Mouse (Mus musculus) hindbrain, embryonic 11.5 days (tissue): ENCODE results near the gene Grid2. TPM values are rescaled to one million over a fixed set of nuclear protein-coding genes. Genes with fewer than 3 reads are reported as not detected.

ENCODE experiments used
- ATAC-seq: fragments of 200-750 bp; cut with Nextera tagmentation; 2 replicates; pipeline ENCODE4 v1.8.0; 2017; ENCODE audit warnings: mild to moderate bottlenecking, moderate TSS enrichment, moderate library complexity; ENCODE audit not compliant: low FRiP score
- DNase-seq: peaks from one replicate; pipeline ENCODE4 v3.0.0-alpha.2; 2015; ENCODE audit warnings: low spot score
- H3K27ac ChIP-seq: fragments of 300-500 bp; sonication (generic); 2 replicates; pipeline ENCODE4 v1.5.1; 2014; ENCODE audit warnings: mild to moderate bottlenecking, low read depth, low read length
- H3K27me3 ChIP-seq: fragments of 300-500 bp; sonication (generic); 2 replicates; pipeline ENCODE4 v1.6.1; 2014; ENCODE audit warnings: mild to moderate bottlenecking, low read length, moderate library complexity, mixed read lengths; ENCODE audit not compliant: control insufficient read depth, insufficient read depth
- H3K36me3 ChIP-seq: fragments of 300-500 bp; sonication (generic); 2 replicates; pipeline ENCODE4 v1.6.1; 2014; ENCODE audit warnings: mild to moderate bottlenecking, low read length, moderate library complexity, mixed read lengths; ENCODE audit not compliant: control insufficient read depth, insufficient read depth
- H3K4me1 ChIP-seq: fragments of 300-500 bp; sonication (generic); replicated peaks from 2 replicates; pipeline ENCODE4 v1.6.1; 2014; ENCODE audit warnings: low read length, mixed read lengths; ENCODE audit not compliant: control insufficient read depth, insufficient read depth
- H3K4me2 ChIP-seq: fragments of 300-500 bp; sonication (generic); replicated peaks from 2 replicates; pipeline ENCODE4 v1.6.1; 2014; ENCODE audit warnings: mild to moderate bottlenecking, low read depth, low read length
- H3K4me3 ChIP-seq: fragments of 300-500 bp; sonication (generic); 2 replicates; pipeline ENCODE4 v1.5.1; 2014; ENCODE audit warnings: low read depth, low read length
- H3K9ac ChIP-seq: fragments of 300-500 bp; sonication (generic); 2 replicates; pipeline ENCODE4 v1.6.1; 2014; ENCODE audit warnings: low read depth, low read length
- H3K9me3 ChIP-seq: fragments of 300-500 bp; sonication (generic); 2 replicates; pipeline ENCODE4 v1.6.1; 2016; ENCODE audit warnings: low read length; ENCODE audit not compliant: control insufficient read depth
- WGBS: fragments of 180-500 bp; shearing (Covaris S2); extraction: QIAGEN DNeasy Blood & Tissue Kit; methylation state at CpG from one replicate; pipeline ENCODE4 v1.1.7; 2014; 5-methylcytosine and 5-hydroxymethylcytosine counted together
- polyA plus RNA-seq: library from polyadenylated mRNA; unstranded; fragments of >200 nt; fragmentation: Nextera tagmentation; extraction: Ambion mirVana; gene quantifications from 2 replicates; pipeline ENCODE4 v1.2.1, GENCODE M21; 2014

Gene Grid2
- polyA plus RNA-seq, 1 experiment from 2014 or later, result 5.5 TPM

DNA sequence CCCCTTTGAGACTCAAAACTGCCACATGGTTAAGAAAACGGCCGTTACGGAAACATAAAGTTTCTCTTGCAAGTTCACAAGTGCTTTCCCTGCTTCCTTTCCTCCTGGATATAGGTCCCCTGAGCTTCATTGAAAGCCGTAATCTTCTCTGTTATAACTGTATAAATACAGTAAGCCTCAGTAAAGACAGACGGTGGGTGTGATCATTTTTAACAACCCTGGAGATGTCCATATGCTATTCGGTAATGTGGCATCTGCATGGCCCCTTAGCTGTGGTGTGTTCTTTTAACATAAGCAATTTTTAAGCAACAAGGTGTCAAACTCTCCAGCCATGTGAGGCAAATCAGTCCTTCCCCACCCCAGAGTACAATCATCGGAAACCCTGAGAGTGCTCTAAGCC is 892.9 kb downstream of the Grid2 start:
- no peaks in the 10 kb centered on the region for H3K27me3 ChIP-seq
- 91% methylated on average over 7 of the region's 7 CpGs for WGBS
- no peak for DNase-seq
- H3K9ac ChIP-seq, result no peak overlapping the region
- H3K36me3 ChIP-seq, result no peaks in the 10 kb centered on the region
- H3K4me1 ChIP-seq, result no peaks in the 10 kb centered on the region
- H3K4me2 ChIP-seq, result no peak overlapping the region
- no peak overlapping the region for H3K4me3 ChIP-seq
- no peak for ATAC-seq
- no peak overlapping the region for H3K27ac ChIP-seq
- no peaks in the 10 kb centered on the region for H3K9me3 ChIP-seq

DNA sequence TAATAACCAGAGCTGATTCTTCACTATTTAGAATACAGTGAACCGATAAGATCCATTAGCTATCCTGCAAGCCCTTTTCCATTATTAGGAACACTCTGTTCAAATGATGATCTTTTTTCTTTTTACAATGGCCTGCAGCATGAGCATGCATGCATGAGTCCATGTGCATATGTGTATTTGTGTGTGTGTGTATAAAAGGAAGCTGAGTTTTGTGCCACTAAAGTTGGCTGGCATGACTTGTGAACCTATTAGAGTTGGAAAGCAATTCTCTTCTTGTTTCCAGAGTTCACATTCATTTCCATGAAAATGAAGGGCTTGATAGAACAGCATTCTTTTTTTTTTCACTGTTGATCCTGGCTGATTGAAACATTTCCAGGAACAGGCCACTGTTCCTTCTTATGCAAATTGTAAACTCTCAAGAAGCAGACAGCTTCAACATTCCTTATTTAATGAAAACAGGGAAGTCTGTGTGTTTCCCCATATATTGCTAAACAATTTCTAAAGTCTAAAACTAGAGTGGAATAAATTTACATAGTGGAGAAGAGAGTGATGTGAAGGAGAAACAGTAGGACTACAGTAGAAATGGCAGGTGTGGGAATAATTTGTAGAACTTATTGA is 919.4 kb downstream of the Grid2 start:
- no peak for DNase-seq
- H3K27ac ChIP-seq, result no peak overlapping the region
- H3K4me2 ChIP-seq, result no peak overlapping the region
- H3K4me1 ChIP-seq, result no peaks in the 10 kb centered on the region
- H3K36me3 ChIP-seq, result no peaks in the 10 kb centered on the region
- no peak; the same call in 1 of the 2 replicates for ATAC-seq
- H3K9me3 ChIP-seq, result no peaks in the 10 kb centered on the region
- WGBS, result 85% methylated on average over 1 of the region's 1 CpGs
- H3K4me3 ChIP-seq, result no peak overlapping the region
- H3K27me3 ChIP-seq, result no peaks in the 10 kb centered on the region
- H3K9ac ChIP-seq, result no peak overlapping the region

DNA sequence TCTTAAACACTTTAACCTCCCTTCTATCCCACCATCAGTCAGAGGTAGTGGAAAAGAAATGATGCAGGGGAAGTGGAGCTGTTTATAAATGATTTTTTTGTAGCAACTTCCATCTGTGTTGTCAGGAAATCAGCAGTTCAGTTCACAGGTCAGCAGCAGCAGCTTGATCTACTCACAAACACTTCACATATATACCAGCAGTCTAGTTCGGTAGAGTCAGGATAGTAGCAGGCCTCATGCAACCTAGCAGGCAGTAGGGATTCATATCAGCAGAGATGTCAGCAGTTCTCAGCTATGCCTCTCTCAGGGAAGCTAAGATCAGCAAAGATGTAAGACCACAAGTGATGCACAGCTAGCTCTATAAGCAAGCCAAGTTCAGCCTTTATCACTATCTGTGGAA is 938.0 kb downstream of the Grid2 start:
- Histone ChIP-seq H3K27me3 (no peaks in the 10 kb centered on the region), H3K4me1 (no peaks in the 10 kb centered on the region), H3K27ac (no peak overlapping the region), H3K36me3 (no peaks in the 10 kb centered on the region), H3K4me3 (no peak overlapping the region), H3K9me3 (no peaks in the 10 kb centered on the region), H3K9ac (no peak overlapping the region), H3K4me2 (no peak overlapping the region)
- ATAC-seq (no peak), DNase-seq (no peak)
- WGBS, result 88% methylated on average over 1 of the region's 1 CpGs

DNA sequence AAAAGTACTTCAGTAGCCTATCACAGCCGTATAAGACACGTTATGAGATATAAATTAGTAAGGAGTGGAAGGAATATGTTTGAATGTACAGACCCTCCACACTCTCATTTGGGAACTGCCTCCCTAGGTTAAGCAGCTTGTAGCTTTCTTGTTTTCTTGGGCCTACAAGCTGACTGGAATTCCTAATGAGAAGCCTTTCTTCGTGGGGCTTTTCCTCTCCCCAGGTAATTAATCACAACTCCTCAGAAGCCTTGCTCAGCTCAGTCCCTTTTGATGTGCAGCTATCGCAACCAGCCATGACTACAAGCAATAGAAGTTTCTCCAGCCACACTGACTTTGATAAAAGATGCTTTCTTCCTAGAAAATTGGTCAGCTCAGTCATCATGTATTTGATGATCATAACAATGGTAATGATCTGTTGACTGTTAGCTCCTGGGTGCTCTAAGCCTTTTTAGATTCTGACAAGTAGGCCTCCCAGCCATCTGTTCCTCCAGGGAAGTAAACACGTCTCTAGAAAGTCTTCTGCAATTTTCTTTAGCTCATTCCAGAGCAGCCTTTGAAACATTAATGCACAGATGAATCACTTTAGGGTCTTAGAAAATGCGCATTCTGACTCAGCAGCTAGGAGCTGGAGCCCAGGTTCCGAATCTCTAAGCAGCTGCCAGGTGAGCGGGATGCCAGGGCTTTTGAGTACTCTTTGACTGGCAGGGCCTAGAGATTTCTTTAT is 946.9 kb downstream of the Grid2 start:
- no peak overlapping the region for H3K9ac ChIP-seq
- DNase-seq, result peak; percentile 32
- no peaks in the 10 kb centered on the region for H3K27me3 ChIP-seq
- no peak overlapping the region for H3K4me2 ChIP-seq
- H3K36me3 ChIP-seq, result no peaks in the 10 kb centered on the region
- H3K9me3 ChIP-seq, result no peaks in the 10 kb centered on the region
- H3K4me1 ChIP-seq, result no peaks in the 10 kb centered on the region
- H3K27ac ChIP-seq, result no peak overlapping the region
- no peak overlapping the region for H3K4me3 ChIP-seq
- 22% methylated on average over 8 of the region's 8 CpGs for WGBS
- ATAC-seq, result peak; percentile 79

DNA sequence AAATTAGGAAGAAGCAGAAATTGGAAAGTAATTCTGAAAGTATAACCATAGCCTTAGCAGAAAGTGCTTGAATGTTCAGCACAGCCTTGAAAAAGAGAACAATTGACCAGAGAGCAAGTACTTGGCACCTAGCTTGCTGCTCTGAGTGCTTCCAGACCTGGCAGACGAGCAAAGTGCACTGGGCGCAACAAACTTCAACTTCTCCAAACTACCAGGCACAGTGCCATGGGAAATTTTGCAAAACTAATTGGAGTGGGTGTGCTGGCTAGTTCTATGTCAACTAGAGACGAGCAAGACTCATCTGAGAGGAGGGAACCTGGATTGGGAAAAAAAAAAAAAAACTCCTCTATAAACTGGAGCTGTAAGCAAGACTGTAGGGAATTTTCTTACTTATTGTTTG is 980.7 kb downstream of the Grid2 start:
- no peak overlapping the region for H3K4me2 ChIP-seq
- no peak overlapping the region for H3K9ac ChIP-seq
- no peak overlapping the region for H3K4me3 ChIP-seq
- H3K36me3 ChIP-seq, result no peaks in the 10 kb centered on the region
- WGBS, result 88% methylated on average over 3 of the region's 3 CpGs
- ATAC-seq (no peak), DNase-seq (no peak)
- no peak overlapping the region for H3K27ac ChIP-seq
- H3K9me3 ChIP-seq, result no peaks in the 10 kb centered on the region
- H3K27me3 ChIP-seq, result no peaks in the 10 kb centered on the region
- no peaks in the 10 kb centered on the region for H3K4me1 ChIP-seq

DNA sequence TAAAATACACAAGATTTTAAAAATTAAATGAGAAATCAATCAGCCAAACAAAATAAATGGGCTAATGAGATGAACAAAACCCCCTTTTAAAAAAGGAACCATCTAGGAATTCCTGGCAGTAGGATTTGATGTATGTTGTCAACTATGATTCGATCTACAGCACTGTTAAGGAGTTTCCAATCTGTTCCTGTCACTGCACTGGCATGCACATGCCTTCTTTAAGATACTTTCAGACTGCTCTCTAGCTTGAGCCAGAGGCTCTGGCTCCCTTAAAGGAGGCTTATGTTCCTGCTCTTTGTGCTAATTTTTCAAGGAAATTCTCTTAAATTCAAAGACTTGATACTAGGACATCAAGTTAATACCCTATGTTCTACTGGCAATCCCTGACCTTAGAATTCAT is 984.9 kb downstream of the Grid2 start:
- DNase-seq (no peak), ATAC-seq (no peak)
- H3K27ac ChIP-seq, result no peak overlapping the region
- H3K9ac ChIP-seq, result no peak overlapping the region
- no peaks in the 10 kb centered on the region for H3K9me3 ChIP-seq
- 89% methylated on average over 1 of the region's 1 CpGs for WGBS
- no peak overlapping the region for H3K4me3 ChIP-seq
- H3K27me3 ChIP-seq, result no peaks in the 10 kb centered on the region
- H3K4me2 ChIP-seq, result no peak overlapping the region
- H3K36me3 ChIP-seq, result no peaks in the 10 kb centered on the region
- no peaks in the 10 kb centered on the region for H3K4me1 ChIP-seq

DNA sequence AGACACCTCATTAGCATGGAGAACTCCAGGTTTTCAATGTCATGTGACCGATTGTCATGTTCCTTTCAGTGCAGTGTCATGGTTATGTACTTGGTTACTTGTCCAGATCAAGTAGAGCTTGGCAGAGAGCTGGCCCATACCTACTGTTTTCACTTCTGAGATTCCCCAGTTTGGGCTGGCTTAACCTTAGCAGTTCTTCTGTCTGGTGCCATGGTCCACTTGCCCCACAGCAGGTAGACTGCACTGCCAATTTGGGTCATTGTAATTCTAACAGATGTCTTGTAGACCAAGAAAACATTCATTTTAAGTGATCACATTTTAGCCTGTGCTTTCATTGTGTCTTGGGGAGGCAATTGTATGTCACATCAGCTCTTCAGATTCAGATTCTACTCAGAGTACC is 990.3 kb downstream of the Grid2 start:
- no peak overlapping the region for H3K4me3 ChIP-seq
- H3K27me3 ChIP-seq, result no peaks in the 10 kb centered on the region
- no peak overlapping the region for H3K9ac ChIP-seq
- H3K27ac ChIP-seq, result no peak overlapping the region
- no peaks in the 10 kb centered on the region for H3K9me3 ChIP-seq
- DNase-seq, result no peak
- no peaks in the 10 kb centered on the region for H3K4me1 ChIP-seq
- H3K4me2 ChIP-seq, result no peak overlapping the region
- no peaks in the 10 kb centered on the region for H3K36me3 ChIP-seq
- no peak for ATAC-seq
- 88% methylated on average over 1 of the region's 1 CpGs for WGBS

DNA sequence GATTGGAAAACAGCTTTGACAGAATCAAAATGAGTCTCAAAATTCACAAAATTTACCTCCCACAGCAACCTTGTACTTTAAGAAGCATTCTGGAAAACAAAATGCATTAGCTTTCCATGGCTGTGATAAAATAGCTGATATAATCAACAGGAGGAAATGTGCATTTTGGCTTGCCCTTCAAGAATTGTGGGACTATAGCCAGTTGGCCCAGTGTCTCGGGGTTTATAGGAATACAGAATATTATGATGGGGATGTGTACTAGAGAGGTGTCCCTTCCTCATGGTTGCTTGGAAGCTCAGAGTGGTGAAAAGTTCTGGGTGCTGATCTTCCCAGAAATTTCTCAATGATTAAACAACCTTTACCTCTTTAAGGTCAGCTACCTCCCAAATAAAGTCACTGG is 995.4 kb downstream of the Grid2 start:
- no peaks in the 10 kb centered on the region for H3K36me3 ChIP-seq
- WGBS, result 89% methylated on average over 1 of the region's 1 CpGs
- ATAC-seq (no peak), DNase-seq (no peak)
- no peak overlapping the region for H3K27ac ChIP-seq
- H3K4me3 ChIP-seq, result no peak overlapping the region
- no peak overlapping the region for H3K4me2 ChIP-seq
- no peaks in the 10 kb centered on the region for H3K9me3 ChIP-seq
- H3K27me3 ChIP-seq, result no peaks in the 10 kb centered on the region
- H3K4me1 ChIP-seq, result no peaks in the 10 kb centered on the region
- H3K9ac ChIP-seq, result no peak overlapping the region

DNA sequence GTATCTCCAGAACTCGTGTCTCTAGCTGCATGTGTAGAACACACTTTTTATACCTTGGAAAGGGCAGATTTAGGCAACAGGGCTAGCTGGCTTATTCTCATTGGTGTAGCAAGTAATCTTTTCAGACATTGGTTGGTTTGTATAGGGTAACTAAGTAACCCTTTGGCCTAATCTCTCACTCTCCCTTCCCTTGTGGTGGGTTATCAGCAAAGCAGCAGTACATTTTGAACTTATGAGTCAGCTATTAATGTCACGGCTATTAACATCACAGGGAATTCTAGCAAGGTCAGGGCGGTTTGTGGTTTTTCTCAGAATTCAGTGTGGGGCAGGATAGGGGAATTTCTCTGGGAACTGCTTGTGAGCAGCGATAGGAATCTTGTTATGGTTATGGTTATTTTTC is 1007.8 kb downstream of the Grid2 start:
- Histone ChIP-seq H3K27me3 (no peaks in the 10 kb centered on the region), H3K4me1 (no peaks in the 10 kb centered on the region), H3K9me3 (no peaks in the 10 kb centered on the region), H3K9ac (no peak overlapping the region), H3K4me3 (no peak overlapping the region), H3K4me2 (no peak overlapping the region), H3K27ac (no peak overlapping the region), H3K36me3 (no peaks in the 10 kb centered on the region)
- 86% methylated on average over 4 of the region's 4 CpGs for WGBS
- no peak for ATAC-seq
- DNase-seq, result no peak
